Mouse (Mus musculus): ENCODE data around the gene Rpp30.
A peak's percentile ranks its signal among the peaks of the same experiment; 100 is the strongest.

Gene Rpp30

GRCm38 (mm10) chr19:36083262-36084225, at the start of gene Rpp30:
Gene Rpp30, plus strand, starts transcription at chr19:36083716.
- peak; percentile 65 to 85 for DNase-seq (ENCODE audit: low spot score in 2 of 2)

- no peak for DNase-seq (ENCODE audit: low spot score in 2 of 2)
Observed at GRCm38 (mm10) chr19:36046046-36046445, 37.5 kb upstream of the Rpp30 start.

- peak in 1 of 2 experiments; percentile 11 for DNase-seq (ENCODE audit: low spot score in 2 of 2)
Observed at GRCm38 (mm10) chr19:36056502-36057221, 26.9 kb upstream of the Rpp30 start.

- peak in 1 of 2 experiments; percentile 19 for DNase-seq (ENCODE audit: low spot score in 2 of 2)
Observed at GRCm38 (mm10) chr19:36057231-36057811, 26.2 kb upstream of the Rpp30 start, which contains the start of gene Htr7. Gene Htr7, minus strand, starts transcription at chr19:36057507.

GRCm38 (mm10) chr19:36062801-36063529, 20.6 kb upstream of the Rpp30 start:
- DNase-seq (ENCODE audit: low spot score in 2 of 2), result no peak

GRCm38 (mm10) chr19:36082606-36083261, 782 bp upstream of the Rpp30 start:
- peak in 1 of 2 experiments; percentile 47 for DNase-seq (ENCODE audit: low spot score in 2 of 2)

DNA sequence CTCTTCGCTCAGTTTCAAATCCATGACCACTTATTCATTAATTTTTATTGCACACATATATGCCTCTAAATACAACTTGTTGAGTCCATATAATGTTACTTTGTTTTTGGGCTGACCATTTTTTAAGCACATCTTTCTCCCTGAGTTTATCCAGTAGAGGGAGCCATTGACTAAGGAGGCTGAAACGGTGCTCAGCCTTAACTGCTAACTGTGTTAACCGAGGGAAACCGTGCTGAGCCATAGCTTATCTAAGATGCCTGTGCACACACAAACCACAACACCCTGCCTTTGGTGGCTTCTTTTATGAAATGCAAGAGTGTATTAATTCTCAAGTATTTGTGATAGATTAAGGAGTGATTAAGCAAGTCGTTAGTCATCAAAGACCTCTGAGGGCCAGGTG, 7.3 kb downstream of the Rpp30 start:
- peak in 1 of 2 experiments; percentile 17 for DNase-seq (ENCODE audit: low spot score in 2 of 2)

DNA sequence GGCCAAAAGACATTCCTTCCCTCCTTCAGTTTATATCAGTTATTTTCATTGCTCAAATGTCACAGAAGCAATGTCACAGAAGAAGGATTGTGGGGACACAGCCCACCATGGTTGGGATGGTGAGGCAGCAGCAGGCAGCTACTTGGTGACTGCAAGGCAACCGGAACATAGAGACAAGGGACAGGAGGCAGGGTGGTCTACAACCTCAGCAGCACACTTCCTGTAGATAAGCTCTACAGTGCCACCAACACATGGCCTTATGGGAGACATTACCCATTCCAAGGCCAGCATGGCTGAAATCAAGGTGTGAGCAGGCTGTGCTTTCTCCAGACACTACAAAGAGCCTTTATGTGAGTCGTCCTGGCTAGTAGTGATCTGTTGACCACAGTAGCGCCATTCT, 13.7 kb downstream of the Rpp30 start:
- DNase-seq (ENCODE audit: low spot score in 2 of 2), result no peak

GRCm38 (mm10) chr19:36098265-36098664, 14.7 kb downstream of the Rpp30 start:
- DNase-seq (ENCODE audit: low spot score in 2 of 2), result no peak

DNA sequence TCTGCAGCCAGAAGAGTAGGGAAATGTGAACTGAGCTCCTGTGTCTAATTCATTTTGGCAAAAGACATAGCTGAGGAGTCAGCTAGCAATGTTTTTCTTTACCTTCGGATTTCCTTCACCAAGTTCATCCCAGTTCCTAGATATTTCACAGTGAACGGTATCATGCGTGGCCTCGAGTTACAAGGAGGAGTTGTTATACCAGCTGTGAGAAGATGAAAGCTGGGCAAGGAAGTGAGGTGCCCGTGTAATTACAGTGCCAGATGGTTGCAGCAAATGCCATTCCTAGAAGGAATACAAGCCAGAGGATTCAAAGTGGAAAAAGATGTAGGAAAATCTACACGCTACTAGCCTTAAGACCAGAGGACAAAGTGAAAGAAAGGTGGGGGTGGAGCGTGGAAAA, 15.4 kb downstream of the Rpp30 start:
- peak in 1 of 2 experiments; percentile 11 for DNase-seq (ENCODE audit: low spot score in 2 of 2)

- no peak for DNase-seq (ENCODE audit: low spot score in 2 of 2)
Observed at GRCm38 (mm10) chr19:36103909-36104308, 20.4 kb downstream of the Rpp30 start.

- DNase-seq (ENCODE audit: low spot score in 2 of 2), result no peak
Observed at GRCm38 (mm10) chr19:36109318-36109944, 25.9 kb downstream of the Rpp30 start.

GRCm38 (mm10) chr19:36110465-36110864, 26.9 kb downstream of the Rpp30 start:
- DNase-seq (ENCODE audit: low spot score in 2 of 2), result no peak

DNA sequence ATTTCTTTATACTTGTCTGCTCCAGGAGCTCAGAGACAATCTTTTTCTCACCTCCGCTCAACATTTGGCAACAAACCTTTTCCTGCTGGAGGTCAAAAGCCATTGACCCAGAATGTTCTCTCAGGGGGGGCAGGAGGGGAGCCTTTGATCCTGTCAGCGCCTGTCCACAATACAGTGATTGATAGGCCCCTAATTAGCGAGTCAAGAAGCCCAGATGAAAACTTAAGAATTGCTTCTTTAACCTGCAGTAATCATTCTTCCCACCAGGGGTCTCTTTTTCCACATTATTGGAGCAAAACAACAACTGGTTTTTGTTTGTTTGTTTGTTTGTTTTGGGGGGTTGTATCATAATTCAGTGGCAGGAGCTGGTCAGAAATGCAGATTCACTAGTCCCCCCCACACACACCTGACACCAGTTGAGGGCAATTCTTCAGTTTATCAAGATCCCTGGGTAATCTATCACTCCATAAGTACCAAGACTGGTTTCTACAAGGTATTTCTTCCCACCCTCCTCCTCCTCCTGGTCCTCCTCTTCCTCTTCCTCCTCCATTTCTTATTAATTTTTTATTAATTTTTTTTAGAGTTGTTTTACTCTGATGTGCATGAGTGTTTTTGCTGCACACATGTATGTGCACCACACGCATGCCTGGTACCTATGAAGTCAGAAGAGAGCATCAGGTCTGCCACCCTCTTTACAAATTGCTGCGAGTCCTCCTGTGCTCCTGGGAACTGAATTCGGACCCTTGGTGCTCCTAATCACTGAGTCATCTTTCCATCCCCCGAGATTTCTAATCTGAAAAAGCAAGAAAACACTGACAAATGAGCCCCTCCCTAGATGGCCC, 27.8 kb downstream of the Rpp30 start:
- DNase-seq (ENCODE audit: low spot score in 2 of 2), result peak in 1 of 2 experiments; percentile 17

DNA sequence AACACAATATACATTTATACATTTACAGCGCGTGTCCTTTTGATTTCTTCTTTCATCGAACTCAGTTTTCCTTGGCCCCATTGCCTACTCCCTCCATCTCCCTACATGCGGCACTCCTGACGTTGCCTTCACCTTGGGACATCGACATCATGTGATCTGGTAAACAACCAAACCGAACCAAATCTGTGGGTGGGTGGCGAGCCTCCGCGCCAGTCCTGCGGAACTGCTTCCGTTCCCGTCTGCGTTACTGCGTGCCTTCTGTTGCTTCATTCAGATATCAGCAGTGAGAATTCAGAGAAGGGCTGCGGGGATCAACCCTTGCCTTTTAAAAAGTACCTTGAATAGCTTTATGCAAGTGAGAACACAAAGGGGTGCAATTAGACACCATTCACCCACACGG, 28.5 kb downstream of the Rpp30 start:
- DNase-seq (ENCODE audit: low spot score in 2 of 2), result peak in 1 of 2 experiments; percentile 50

DNA sequence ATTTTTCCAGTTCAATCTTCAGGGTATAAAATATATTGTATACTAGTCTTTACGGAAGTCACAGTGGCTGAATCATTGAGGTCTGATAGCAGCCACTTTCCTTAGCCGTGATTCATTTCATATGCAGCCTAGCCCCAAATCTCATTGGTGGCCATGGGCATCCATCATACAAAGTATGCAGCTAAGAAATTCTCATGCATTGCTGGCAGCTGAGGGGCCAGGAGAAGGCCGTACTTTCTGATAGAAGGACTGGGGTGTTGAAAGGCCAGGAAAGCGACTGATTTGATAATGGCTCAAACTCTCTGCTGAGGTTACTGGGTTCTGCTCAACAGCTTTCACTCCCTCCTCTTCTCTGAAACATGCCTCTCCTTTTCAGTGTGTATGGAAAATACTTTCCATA, 32.7 kb downstream of the Rpp30 start:
- no peak for DNase-seq (ENCODE audit: low spot score in 2 of 2)

GRCm38 (mm10) chr19:36119219-36119618, 35.7 kb downstream of the Rpp30 start:
- DNase-seq (ENCODE audit: low spot score in 2 of 2), result no peak

DNA sequence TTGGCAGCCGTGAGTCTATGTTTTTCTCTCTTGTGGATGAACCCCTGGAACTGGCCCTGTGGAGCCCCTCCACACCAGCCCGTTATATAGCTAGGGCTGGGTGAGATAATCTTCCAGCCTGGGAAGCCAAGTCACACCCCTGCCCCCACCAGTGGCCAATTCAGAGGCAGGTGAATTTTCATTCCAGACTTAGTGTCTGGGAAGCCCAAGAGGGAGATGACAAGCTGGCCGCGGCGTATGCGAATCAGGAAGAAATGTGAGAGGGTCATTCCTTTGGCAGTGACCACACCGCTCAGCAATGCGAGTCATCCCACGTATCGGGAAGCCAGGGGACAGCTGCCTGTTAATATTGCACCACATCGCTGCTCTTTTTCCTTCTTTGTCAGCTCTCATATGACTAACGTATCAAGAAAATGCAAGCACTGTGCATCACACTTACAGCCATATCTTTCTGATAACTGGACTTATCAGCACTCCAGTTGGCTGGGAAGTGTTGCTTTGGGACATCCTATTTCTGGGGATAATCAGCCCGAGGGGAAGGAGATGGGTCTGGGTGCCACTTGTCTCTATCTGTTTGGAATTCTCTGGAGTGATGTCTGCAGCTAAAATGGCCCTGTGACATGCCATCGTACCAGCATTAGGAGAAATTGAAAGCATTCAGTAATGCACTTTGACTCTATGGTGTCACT, 36.4 kb downstream of the Rpp30 start, which contains the start of gene Ankrd1:
TSS of gene Ankrd1 (minus strand) at position 317 of the 689 bp plus-strand sequence.
- no peak for DNase-seq (ENCODE audit: low spot score in 2 of 2)

- no peak for DNase-seq (ENCODE audit: low spot score in 2 of 2)
Observed at GRCm38 (mm10) chr19:36124203-36124602, 40.7 kb downstream of the Rpp30 start.

Data from left cerebral cortex, adult 9 months (tissue).